Comparison of ENCODE assay signal across 8 mouse cellular contexts in genomic region chr10:127059174-127059967, GRCm38 (mm10). TPM values are rescaled to one million over a fixed set of nuclear protein-coding genes. Genes with fewer than 3 reads are reported as not detected.
A peak's percentile ranks its signal among the peaks of the same experiment; 100 is the strongest.
DNase-seq lines count a peak whose midpoint lies in the region; ATAC-seq and TF ChIP-seq lines count a peak whose summit lies in the region.

No protein-coding gene starts in this region.

- H3K36me3 ChIP-seq in testis, adult 2 months (ENCODE audit: control insufficient read depth, insufficient read depth, low read length) = no peaks in the 10 kb centered on the region
- peaks cover 29% of the 10 kb centered on the region for H3K36me3 ChIP-seq in hindbrain, embryonic 12.5 days
- H3K36me3 ChIP-seq in liver, postnatal 0 days (replicated peaks; ENCODE audit: insufficient read depth, low read length) = no peaks in the 10 kb centered on the region

- WGBS in hindbrain, embryonic 12.5 days = under 1% methylated on average over 47 of the region's 92 CpGs
- 3% methylated on average over 12 of the region's 92 CpGs for WGBS in liver, postnatal 0 days (ENCODE audit: insufficient replicate concordance)

- no peaks in the 10 kb centered on the region for H3K27me3 ChIP-seq in testis, adult 2 months (ENCODE audit: control insufficient read depth, insufficient read depth, low read length)
- 0 out of 2 replicates have a peak, but pooled peaks cover 6% of the 10 kb centered on the region for H3K27me3 ChIP-seq in hindbrain, embryonic 12.5 days
- peaks cover 45% of the 10 kb centered on the region for H3K27me3 ChIP-seq in liver, postnatal 0 days (ENCODE audit: insufficient read depth, low read length)

- H3K9me3 ChIP-seq in hindbrain, embryonic 12.5 days (replicated peaks) = no peaks in the 10 kb centered on the region
- no peaks in the 10 kb centered on the region for H3K9me3 ChIP-seq in liver, postnatal 0 days (ENCODE audit: low read length)

- peaks cover 19% of the 10 kb centered on the region for H3K4me1 ChIP-seq in testis, adult 2 months (ENCODE audit: control insufficient read depth, insufficient read depth, low read length)
- H3K4me1 ChIP-seq in hindbrain, embryonic 12.5 days = peaks cover 37% of the 10 kb centered on the region
- peaks cover 23% of the 10 kb centered on the region for H3K4me1 ChIP-seq in liver, postnatal 0 days (ENCODE audit: insufficient read depth)

- H3K4me2 ChIP-seq in hindbrain, embryonic 12.5 days (replicated peaks) = peak overlapping the region; percentile 94
- peak overlapping the region; percentile 98 for H3K4me2 ChIP-seq in liver, postnatal 0 days (ENCODE audit: low read depth, low read length)

- H3K27ac ChIP-seq in testis, adult 2 months (ENCODE audit: control insufficient read depth, insufficient read depth, low read depth, low read length) = no peak overlapping the region
- H3K27ac ChIP-seq in hindbrain, embryonic 12.5 days = peak overlapping the region; percentile 97
- no peak overlapping the region for H3K27ac ChIP-seq in liver, postnatal 0 days (ENCODE audit: low read depth)

- no peak for TF ChIP-seq POLR2A in testis, adult 2 months (IDR thresholded peaks at IDR 0.05; ENCODE audit: control insufficient read depth, low read depth, low read length)

- H3K4me3 ChIP-seq in testis, adult 2 months (ENCODE audit: control insufficient read depth, low read depth, low read length) = peak overlapping the region; percentile 78
- H3K4me3 ChIP-seq in hindbrain, embryonic 12.5 days = peak overlapping the region; percentile 94
- peak overlapping the region; percentile 67 for H3K4me3 ChIP-seq in liver, postnatal 0 days (ENCODE audit: low read depth, low read length)

- no peak for ATAC-seq in hindbrain, embryonic 12.5 days (ENCODE audit: low FRiP score)
- ATAC-seq in liver, postnatal 0 days = no peak

- no peak for TF ChIP-seq EP300 in liver, postnatal 0 days (IDR thresholded peaks at IDR 0.05; ENCODE audit: low read depth)

- peak; percentile 40 for DNase-seq in embryo, embryonic 10.5 days (ENCODE audit: low spot score)
- DNase-seq in embryo, embryonic 10 days (ENCODE audit: low spot score) = no peak
- no peak for DNase-seq in testis, postnatal 14 days (ENCODE audit: low spot score)
- peak; percentile 39 for DNase-seq in liver, postnatal 0 days
- DNase-seq in layer of hippocampus, adult 9-10 months (ENCODE audit: low spot score) = no peak
- DNase-seq in urinary bladder, postnatal 14 days (ENCODE audit: low spot score) = no peak

- no peak for TF ChIP-seq CTCF in testis, adult 2 months (IDR thresholded peaks at IDR 0.05; ENCODE audit: control insufficient read depth, insufficient read depth, insufficient replicate concordance, low read depth, low read length)
- no peak for TF ChIP-seq CTCF in liver, postnatal 0 days (IDR thresholded peaks at IDR 0.05; ENCODE audit: low read depth)

- peak overlapping the region; percentile 99 for H3K9ac ChIP-seq in hindbrain, embryonic 12.5 days
- peak overlapping the region; percentile 54 for H3K9ac ChIP-seq in liver, postnatal 0 days (replicated peaks)

RNA-seq across cellular contexts. Expression of gene March9, which starts 0.6 kb away (rescaled TPM):
- 2.1 TPM in 2 replicates for polyA plus RNA-seq in testis, adult 2 months (2012; rRNA removed)
- 5.4 and 6.1 TPM in 2 replicates for polyA plus RNA-seq in hindbrain, embryonic 12.5 days (2016; fragmentation: Nextera tagmentation; extraction: Ambion mirVana)
- 0.04 and 0.06 TPM in 2 replicates for polyA plus RNA-seq in liver, postnatal 0 days (2015; fragmentation: Nextera tagmentation; extraction: Ambion mirVana)

RNA-seq across cellular contexts. Expression of gene Cdk4, which starts 4.0 kb away (rescaled TPM):
- 68.4 and 70.9 TPM in 2 replicates for polyA plus RNA-seq in testis, adult 2 months (2012; rRNA removed)
- 1,725 and 1,814 TPM in 2 replicates for polyA plus RNA-seq in hindbrain, embryonic 12.5 days (2016; fragmentation: Nextera tagmentation; extraction: Ambion mirVana)
- 209 and 225 TPM in 2 replicates for polyA plus RNA-seq in liver, postnatal 0 days (2015; fragmentation: Nextera tagmentation; extraction: Ambion mirVana)

RNA-seq across cellular contexts. Expression of gene Tspan31, which starts 10.7 kb away (rescaled TPM):
- 12.7 and 16.3 TPM in 2 replicates for polyA plus RNA-seq in testis, adult 2 months (2012; rRNA removed)
- 141 and 148 TPM in 2 replicates for polyA plus RNA-seq in hindbrain, embryonic 12.5 days (2016; fragmentation: Nextera tagmentation; extraction: Ambion mirVana)
- polyA plus RNA-seq in liver, postnatal 0 days (2015; fragmentation: Nextera tagmentation; extraction: Ambion mirVana) = 224 and 230 TPM in 2 replicates

RNA-seq across cellular contexts. Expression of gene Cyp27b1, which starts 11.3 kb away (rescaled TPM):
- polyA plus RNA-seq in testis, adult 2 months (2012; rRNA removed) = 0.25 and 0.46 TPM in 2 replicates
- 0.25 TPM in 1 of 2 replicates, not detected in the other for polyA plus RNA-seq in hindbrain, embryonic 12.5 days (2016; fragmentation: Nextera tagmentation; extraction: Ambion mirVana)
- not detected in 2 replicates for polyA plus RNA-seq in liver, postnatal 0 days (2015; fragmentation: Nextera tagmentation; extraction: Ambion mirVana)

RNA-seq across cellular contexts. Expression of gene Agap2, which starts 15.7 kb away (rescaled TPM):
- 0.53 and 0.73 TPM in 2 replicates for polyA plus RNA-seq in testis, adult 2 months (2012; rRNA removed)
- polyA plus RNA-seq in hindbrain, embryonic 12.5 days (2016; fragmentation: Nextera tagmentation; extraction: Ambion mirVana) = 1.7 and 2.0 TPM in 2 replicates
- 0.33 and 0.88 TPM in 2 replicates for polyA plus RNA-seq in liver, postnatal 0 days (2015; fragmentation: Nextera tagmentation; extraction: Ambion mirVana)

Comparison
In these comparisons a context has a peak if more than half of its experiments do, and no peak if none do; other contexts are left out.
1. DNase-seq: peak in embryo, embryonic 10.5 days (single experiment) and liver, postnatal 0 days (single experiment); none in embryo, embryonic 10 days (single experiment), testis, postnatal 14 days (single experiment), layer of hippocampus, adult 9-10 months (single experiment) and urinary bladder, postnatal 14 days (single experiment).
2. Peak in every context shown above with its lines, with median percentiles within 50 percentile points of each other: H3K4me3 ChIP-seq.